Comparison of ENCODE assay signal across 12 mouse cellular contexts in the genomic region with DNA sequence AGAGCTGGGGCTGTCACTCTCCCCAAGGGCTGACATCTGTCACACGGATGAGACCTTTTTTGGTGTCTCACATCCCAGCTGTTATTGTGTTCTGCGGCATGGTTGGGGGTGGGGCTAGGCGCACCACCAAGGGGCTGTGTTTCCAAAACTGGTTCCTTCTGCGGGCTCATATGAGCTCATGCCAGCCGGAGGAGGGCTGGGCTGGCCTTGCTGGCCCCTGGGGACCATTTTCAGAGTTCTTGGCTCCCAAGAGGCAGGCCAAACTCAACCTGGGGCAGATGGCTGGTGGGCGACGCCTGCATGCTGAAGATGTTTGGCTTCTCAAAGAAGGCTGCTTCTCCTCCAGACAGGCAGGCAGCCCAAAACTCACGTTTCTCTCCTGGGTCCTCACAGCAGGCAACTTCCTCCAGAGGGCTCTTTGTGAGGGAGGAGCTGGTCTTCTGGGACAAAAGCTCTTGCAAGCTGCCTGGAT.
DNase-seq lines count a peak whose midpoint lies in the region; ATAC-seq and TF ChIP-seq lines count a peak whose summit lies in the region.
"Had no signal": no experiment of that assay in that cellular context is flagged by ENCODE, and none has a peak within 500 bp of the region (broad histone marks: within the 10 kb centered on the region; RNA-seq: fewer than 3 reads in every experiment).

No protein-coding gene starts in this region.

- no peaks in the 10 kb centered on the region for H3K27me3 ChIP-seq in liver, embryonic 16.5 days (ENCODE audit: control insufficient read depth, insufficient read depth, low read depth, low read length)
- no peaks in the 10 kb centered on the region for H3K27me3 ChIP-seq in embryonic facial prominence, embryonic 13.5 days
- H3K27me3 ChIP-seq in limb, embryonic 14.5 days (ENCODE audit: control insufficient read depth, insufficient read depth, low read length) = no peaks in the 10 kb centered on the region
- H3K27me3 ChIP-seq in hindbrain, embryonic 16.5 days (replicated peaks; ENCODE audit: control insufficient read depth, insufficient read depth, low read length) = no peaks in the 10 kb centered on the region
- H3K27me3 ChIP-seq: neural tube, embryonic 13.5 days had no signal

- H3K4me3 ChIP-seq in liver, embryonic 16.5 days (ENCODE audit: low read depth, low read length) = no peak overlapping the region
- H3K4me3 ChIP-seq in embryonic facial prominence, embryonic 13.5 days = no peak overlapping the region
- no peak overlapping the region for H3K4me3 ChIP-seq in limb, embryonic 14.5 days (replicated peaks; ENCODE audit: low read length)
- H3K4me3 ChIP-seq in hindbrain, embryonic 16.5 days (ENCODE audit: low read length) = no peak overlapping the region
- H3K4me3 ChIP-seq: neural tube, embryonic 13.5 days had no signal

- no peak for DNase-seq in liver
- no peak for DNase-seq in limb, embryonic 14.5 days (ENCODE audit: low spot score)
- peak; percentile 70 to 79 for DNase-seq in thymus, postnatal 10 days (ENCODE audit: low spot score in 2 of 2)
- DNase-seq in retina, postnatal 1 day = no peak
- no peak for DNase-seq in MN1 (ENCODE audit: low spot score)
- DNase-seq: cerebellum, adult 11 months; gastrocnemius, postnatal 25 days; lung, embryonic 14.5 days had no signal

- WGBS in liver, embryonic 16.5 days (ENCODE audit: insufficient replicate concordance) = 42% methylated on average over 8 of the region's 8 CpGs
- WGBS in embryonic facial prominence, embryonic 13.5 days = 35% methylated on average over 8 of the region's 8 CpGs
- 31% methylated on average over 8 of the region's 8 CpGs for whole genome bisulfite sequencing in limb, embryonic 14.5 days
- 42% methylated on average over 8 of the region's 8 CpGs for WGBS in hindbrain, embryonic 16.5 days

- ATAC-seq in liver, embryonic 16.5 days (ENCODE audit: low read depth) = 0 out of 2 replicates have a peak, but pooled peaks have one; percentile 13
- ATAC-seq in embryonic facial prominence, embryonic 13.5 days (ENCODE audit: insufficient number of reproducible peaks, insufficient read depth, low FRiP score, low TSS enrichment, low read depth) = 0 out of 2 replicates have a peak, but pooled peaks have one; percentile 21
- ATAC-seq in limb, embryonic 14.5 days (ENCODE audit: low FRiP score, low read depth) = no peak
- no peak for ATAC-seq in hindbrain, embryonic 16.5 days

- no peaks in the 10 kb centered on the region for H3K4me1 ChIP-seq in liver, embryonic 16.5 days (ENCODE audit: control insufficient read depth, low read depth, low read length)
- H3K4me1 ChIP-seq in embryonic facial prominence, embryonic 13.5 days = peaks cover 19% of the 10 kb centered on the region
- peaks cover 12% of the 10 kb centered on the region for H3K4me1 ChIP-seq in limb, embryonic 14.5 days (ENCODE audit: control insufficient read depth, insufficient read depth, low read length)
- H3K4me1 ChIP-seq in hindbrain, embryonic 16.5 days (ENCODE audit: control insufficient read depth, insufficient read depth, low read depth, low read length) = peaks cover 5% of the 10 kb centered on the region

- peaks cover 4% of the 10 kb centered on the region; the same call in 1 of the 2 replicates for H3K9me3 ChIP-seq in liver, embryonic 16.5 days (replicated peaks; ENCODE audit: control insufficient read depth, low read length)
- H3K9me3 ChIP-seq in embryonic facial prominence, embryonic 13.5 days = 0 out of 2 replicates have a peak, but pooled peaks cover 3% of the 10 kb centered on the region
- 0 out of 2 replicates have a peak, but pooled peaks cover 3% of the 10 kb centered on the region for H3K9me3 ChIP-seq in limb, embryonic 14.5 days (ENCODE audit: control insufficient read depth, low read length)
- H3K9me3 ChIP-seq in hindbrain, embryonic 16.5 days (ENCODE audit: control insufficient read depth, low read length) = peaks cover 4% of the 10 kb centered on the region; the same call in 1 of the 2 replicates

- no peaks in the 10 kb centered on the region for H3K36me3 ChIP-seq in liver, embryonic 16.5 days (ENCODE audit: control insufficient read depth, insufficient read depth)
- no peaks in the 10 kb centered on the region for H3K36me3 ChIP-seq in embryonic facial prominence, embryonic 13.5 days
- no peaks in the 10 kb centered on the region for H3K36me3 ChIP-seq in limb, embryonic 14.5 days (ENCODE audit: control insufficient read depth, insufficient read depth, low read length)
- no peaks in the 10 kb centered on the region for H3K36me3 ChIP-seq in hindbrain, embryonic 16.5 days (ENCODE audit: control insufficient read depth, insufficient read depth, low read length)
- H3K36me3 ChIP-seq: neural tube, embryonic 13.5 days had no signal

- no peak overlapping the region for H3K4me2 ChIP-seq in liver, embryonic 16.5 days (ENCODE audit: low read depth, low read length)
- no peak overlapping the region for H3K4me2 ChIP-seq in embryonic facial prominence, embryonic 13.5 days
- no peak overlapping the region for H3K4me2 ChIP-seq in limb, embryonic 14.5 days (replicated peaks; ENCODE audit: low read depth, low read length, severe bottlenecking)
- H3K4me2 ChIP-seq in hindbrain, embryonic 16.5 days (ENCODE audit: low read length) = no peak overlapping the region
- H3K4me2 ChIP-seq: lung, embryonic 14.5 days; neural tube, embryonic 13.5 days had no signal

- H3K9ac ChIP-seq in liver, embryonic 16.5 days (ENCODE audit: low read depth, low read length) = no peak overlapping the region
- H3K9ac ChIP-seq in embryonic facial prominence, embryonic 13.5 days = peak overlapping the region; percentile 49; the same call in 1 of the 2 replicates
- H3K9ac ChIP-seq in limb, embryonic 14.5 days (ENCODE audit: low read depth, low read length, severe bottlenecking) = peak overlapping the region; percentile 8; the same call in 1 of the 2 replicates
- H3K9ac ChIP-seq in hindbrain, embryonic 16.5 days (ENCODE audit: low read depth, low read length) = no peak overlapping the region
- H3K9ac ChIP-seq: lung, embryonic 14.5 days; neural tube, embryonic 13.5 days had no signal

- no peak overlapping the region for H3K27ac ChIP-seq in liver, embryonic 16.5 days (ENCODE audit: low read length)
- peak overlapping the region; percentile 78 for H3K27ac ChIP-seq in embryonic facial prominence, embryonic 13.5 days
- H3K27ac ChIP-seq in limb, embryonic 14.5 days (replicated peaks; ENCODE audit: low read depth, low read length) = peak overlapping the region; percentile 35; the same call in 1 of the 2 replicates
- no peak overlapping the region for H3K27ac ChIP-seq in hindbrain, embryonic 16.5 days (ENCODE audit: low read depth, low read length)
- H3K27ac ChIP-seq: neural tube, embryonic 13.5 days had no signal

- TF ChIP-seq POLR2A in limb, embryonic 14.5 days (IDR thresholded peaks at IDR 0.05; ENCODE audit: borderline replicate concordance, extremely low read depth, insufficient read depth, insufficient read length) = no peak

Comparison
In these comparisons a context has a peak if more than half of its experiments do, and no peak if none do; other contexts are left out.
1. ATAC-seq: peak in liver, embryonic 16.5 days (single experiment) and embryonic facial prominence, embryonic 13.5 days (single experiment); none in limb, embryonic 14.5 days (single experiment) and hindbrain, embryonic 16.5 days (single experiment).
2. H3K27ac ChIP-seq: peak in embryonic facial prominence, embryonic 13.5 days (single experiment) and limb, embryonic 14.5 days (single experiment); none in liver, embryonic 16.5 days (single experiment) and hindbrain, embryonic 16.5 days (single experiment).
3. H3K9ac ChIP-seq: peak in embryonic facial prominence, embryonic 13.5 days (single experiment) and limb, embryonic 14.5 days (single experiment); none in liver, embryonic 16.5 days (single experiment) and hindbrain, embryonic 16.5 days (single experiment).
4. DNase-seq: peak in thymus, postnatal 10 days (2 of 2); none in liver (single experiment), limb, embryonic 14.5 days (single experiment), retina, postnatal 1 day (single experiment) and MN1 (single experiment).